Mouse (Mus musculus) limb, embryonic 11.5 days (tissue): ENCODE measurements at regions not wholly inside any gene's neighbourhood (a gene's known extent, or its start where the extent isn't known, plus 50 kb on each side); places are given as distances from the start of the nearest gene placed in this dataset.

Experiments used
- ATAC-seq: fragments of 200-750 bp; cut with Nextera tagmentation; 2 replicates; pipeline ENCODE4 v1.8.0; 2017; ENCODE audit warnings: low read depth; ENCODE audit not compliant: insufficient number of reproducible peaks, low FRiP score, low TSS enrichment
- DNase-seq: peaks from one replicate; pipeline ENCODE4 v3.0.0-alpha.2; 2015; ENCODE audit warnings: low spot score
- H3K27ac ChIP-seq: fragments of 300-500 bp; sonication (generic); replicated peaks from 2 replicates; pipeline ENCODE4 v1.5.1; 2014; ENCODE audit warnings: low read depth, mild to moderate bottlenecking, low read length
- H3K27me3 ChIP-seq: fragments of 300-500 bp; sonication (generic); 2 replicates; pipeline ENCODE4 v1.6.1; 2014; ENCODE audit warnings: mild to moderate bottlenecking, low read length, mixed read lengths; ENCODE audit not compliant: control insufficient read depth, insufficient read depth
- H3K36me3 ChIP-seq: fragments of 300-500 bp; sonication (generic); 2 replicates; pipeline ENCODE4 v1.6.1; 2014; ENCODE audit warnings: mild to moderate bottlenecking, low read length, moderate library complexity, mixed read lengths; ENCODE audit not compliant: control insufficient read depth, insufficient read depth
- H3K4me1 ChIP-seq: fragments of 300-500 bp; sonication (generic); 2 replicates; pipeline ENCODE4 v1.6.1; 2014; ENCODE audit warnings: low read length, mixed read lengths; ENCODE audit not compliant: control insufficient read depth, insufficient read depth
- H3K4me2 ChIP-seq: fragments of 300-500 bp; sonication (generic); 2 replicates; pipeline ENCODE4 v1.6.1; 2014; ENCODE audit warnings: low read depth, mild to moderate bottlenecking, moderate library complexity; ENCODE audit not compliant: severe bottlenecking
- H3K4me3 ChIP-seq: fragments of 300-500 bp; sonication (generic); 2 replicates; pipeline ENCODE4 v1.5.1; 2014; ENCODE audit warnings: low read depth, low read length
- H3K9ac ChIP-seq: fragments of 300-500 bp; sonication (generic); 2 replicates; pipeline ENCODE4 v1.6.1; 2014; ENCODE audit warnings: mild to moderate bottlenecking, low read length
- H3K9me3 ChIP-seq: fragments of 300-500 bp; sonication (generic); 2 replicates; pipeline ENCODE4 v1.6.1; 2016; ENCODE audit warnings: low read length; ENCODE audit not compliant: control insufficient read depth
- WGBS: fragments of 180-500 bp; shearing (Covaris S2); extraction: QIAGEN DNeasy Blood & Tissue Kit; methylation state at CpG from one replicate; pipeline ENCODE4 v1.1.7; 2014; 5-methylcytosine and 5-hydroxymethylcytosine counted together

- DNase-seq = peak; percentile 21
- Histone ChIP-seq H3K27ac (no peak overlapping the region), H3K36me3 (no peaks in the 10 kb centered on the region), H3K4me2 (no peak overlapping the region), H3K27me3 (no peaks in the 10 kb centered on the region), H3K9me3 (no peaks in the 10 kb centered on the region), H3K4me1 (no peaks in the 10 kb centered on the region), H3K9ac (no peak overlapping the region), H3K4me3 (no peak overlapping the region)
- 73% methylated on average over 8 of the region's 8 CpGs for WGBS
- ATAC-seq = no peak
Observed at GRCm38 (mm10) chr2:131801212-131801611, 58.3 kb downstream of the Erv3 start.

GRCm38 (mm10) chr2:131800126-131800894 is 59.2 kb downstream of the Erv3 start:
- no peaks in the 10 kb centered on the region for H3K27me3 ChIP-seq
- WGBS = 90% methylated on average over 8 of the region's 8 CpGs
- H3K4me2 ChIP-seq = no peak overlapping the region
- no peaks in the 10 kb centered on the region for H3K4me1 ChIP-seq
- no peak overlapping the region for H3K4me3 ChIP-seq
- ATAC-seq = no peak
- no peak overlapping the region for H3K9ac ChIP-seq
- H3K27ac ChIP-seq = no peak overlapping the region
- no peak for DNase-seq
- no peaks in the 10 kb centered on the region for H3K36me3 ChIP-seq
- H3K9me3 ChIP-seq = no peaks in the 10 kb centered on the region

GRCm38 (mm10) chr2:131799486-131799885 is 60.1 kb downstream of the Erv3 start:
- WGBS = 89% methylated on average over 7 of the region's 7 CpGs
- Histone ChIP-seq H3K4me2 (no peak overlapping the region), H3K27me3 (no peaks in the 10 kb centered on the region), H3K4me3 (no peak overlapping the region), H3K9me3 (no peaks in the 10 kb centered on the region), H3K27ac (no peak overlapping the region), H3K4me1 (no peaks in the 10 kb centered on the region), H3K36me3 (no peaks in the 10 kb centered on the region), H3K9ac (no peak overlapping the region)
- DNase-seq (no peak), ATAC-seq (no peak)

- Histone ChIP-seq H3K4me3 (no peak overlapping the region), H3K9ac (no peak overlapping the region), H3K27me3 (no peaks in the 10 kb centered on the region), H3K36me3 (no peaks in the 10 kb centered on the region), H3K4me1 (no peaks in the 10 kb centered on the region), H3K9me3 (no peaks in the 10 kb centered on the region), H3K4me2 (no peak overlapping the region), H3K27ac (no peak overlapping the region)
- no peak for DNase-seq
- WGBS = 73% methylated on average over 9 of the region's 9 CpGs
- no peak for ATAC-seq
Observed at GRCm38 (mm10) chr2:131797001-131797693, 62.4 kb downstream of the Erv3 start.

GRCm38 (mm10) chr2:131775381-131775780 is 84.2 kb downstream of the Erv3 start:
- no peak overlapping the region for H3K4me2 ChIP-seq
- H3K9ac ChIP-seq = no peak overlapping the region
- peaks cover 4% of the 10 kb centered on the region; the same call in 1 of the 2 replicates for H3K9me3 ChIP-seq
- WGBS = 92% methylated on average over 1 of the region's 1 CpGs
- H3K4me3 ChIP-seq = no peak overlapping the region
- ATAC-seq = no peak
- no peaks in the 10 kb centered on the region for H3K36me3 ChIP-seq
- H3K27ac ChIP-seq = no peak overlapping the region
- no peak for DNase-seq
- no peaks in the 10 kb centered on the region for H3K4me1 ChIP-seq
- H3K27me3 ChIP-seq = no peaks in the 10 kb centered on the region

- Histone ChIP-seq H3K36me3 (no peaks in the 10 kb centered on the region), H3K27me3 (no peaks in the 10 kb centered on the region), H3K9ac (no peak overlapping the region), H3K27ac (no peak overlapping the region), H3K4me1 (no peaks in the 10 kb centered on the region), H3K9me3 (peaks cover 2% of the 10 kb centered on the region; the same call in 1 of the 2 replicates), H3K4me2 (no peak overlapping the region), H3K4me3 (no peak overlapping the region)
- ATAC-seq (no peak), DNase-seq (no peak)
- WGBS = 84% methylated on average over 4 of the region's 4 CpGs
Observed at GRCm38 (mm10) chr2:131773691-131774090, 85.9 kb downstream of the Erv3 start.

- H3K9me3 ChIP-seq = peaks cover 2% of the 10 kb centered on the region; the same call in 1 of the 2 replicates
- ATAC-seq = no peak
Observed at GRCm38 (mm10) chr2:131772163-131772562, 87.4 kb downstream of the Erv3 start.

GRCm38 (mm10) chr2:131770852-131771251 is 88.7 kb downstream of the Erv3 start:
- H3K27me3 ChIP-seq = no peaks in the 10 kb centered on the region
- H3K4me3 ChIP-seq = no peak overlapping the region
- WGBS = 60% methylated on average over 5 of the region's 5 CpGs
- no peak overlapping the region for H3K4me2 ChIP-seq
- no peaks in the 10 kb centered on the region for H3K4me1 ChIP-seq
- DNase-seq (peak; percentile 65), ATAC-seq (no peak)
- peaks cover 2% of the 10 kb centered on the region; the same call in 1 of the 2 replicates for H3K9me3 ChIP-seq
- H3K9ac ChIP-seq = no peak overlapping the region
- H3K36me3 ChIP-seq = no peaks in the 10 kb centered on the region
- no peak overlapping the region for H3K27ac ChIP-seq

More at GRCm38 (mm10) chr2:131772163-131772562, 87.4 kb downstream of the Erv3 start:
- WGBS = 92% methylated on average over 5 of the region's 5 CpGs
- H3K4me3 ChIP-seq = no peak overlapping the region
- no peaks in the 10 kb centered on the region for H3K4me1 ChIP-seq
- H3K36me3 ChIP-seq = no peaks in the 10 kb centered on the region
- H3K27me3 ChIP-seq = no peaks in the 10 kb centered on the region
- H3K27ac ChIP-seq = no peak overlapping the region
- no peak overlapping the region for H3K4me2 ChIP-seq
- no peak for DNase-seq
- H3K9ac ChIP-seq = no peak overlapping the region
